9 mouse cellular contexts compared by ENCODE assay signal in the genomic region with DNA sequence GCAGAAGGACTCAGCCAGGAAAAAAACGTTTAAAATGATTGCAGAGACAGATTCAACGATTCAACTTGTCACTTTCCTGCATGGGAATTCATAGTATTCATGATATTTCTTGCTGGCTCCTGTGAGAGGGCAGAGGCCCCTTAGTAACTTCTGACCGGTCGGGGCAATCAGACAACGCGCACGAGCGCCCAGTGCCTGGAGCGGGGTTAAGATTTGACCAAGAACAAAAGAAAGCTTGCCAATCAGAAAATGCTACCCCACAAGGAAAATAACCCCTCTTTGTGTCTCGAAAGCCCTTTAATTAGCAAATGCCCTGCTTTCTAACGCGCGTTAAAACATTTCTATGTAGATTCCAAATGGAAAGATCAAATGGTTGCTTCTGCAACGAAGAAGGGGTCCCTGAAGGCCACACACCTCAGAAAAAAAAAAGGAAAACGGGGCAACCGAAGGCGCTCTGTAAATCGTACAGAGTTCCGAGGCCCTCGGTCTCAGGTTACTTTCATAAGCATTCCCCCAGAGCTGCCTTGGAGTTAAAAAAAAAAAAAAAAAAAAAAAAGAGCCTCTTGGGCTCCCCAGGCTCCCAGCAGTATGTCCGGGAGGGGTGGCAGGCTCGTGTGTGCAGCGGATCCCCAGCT. TPM values are rescaled to one million over a fixed set of nuclear protein-coding genes. Genes with fewer than 3 reads are reported as not detected.
DNase-seq lines count a peak whose midpoint lies in the region; ATAC-seq lines count a peak whose summit lies in the region.
"Had no signal": no experiment of that assay in that cellular context is flagged by ENCODE, and none has a peak within 500 bp of the region (broad histone marks: within the 10 kb centered on the region; RNA-seq: fewer than 3 reads in every experiment).

No protein-coding gene starts in this region.

- WGBS in heart, embryonic 16.5 days = 8% methylated on average over 23 of the region's 23 CpGs
- WGBS in limb, embryonic 13.5 days = under 1% methylated on average over 23 of the region's 23 CpGs
- WGBS in neural tube, embryonic 15.5 days = 3% methylated on average over 23 of the region's 23 CpGs

- H3K4me1 ChIP-seq in heart, embryonic 16.5 days (ENCODE audit: control insufficient read depth, insufficient read depth, low read length) = peaks cover 14% of the 10 kb centered on the region
- peaks cover 37% of the 10 kb centered on the region for H3K4me1 ChIP-seq in limb, embryonic 13.5 days
- H3K4me1 ChIP-seq in neural tube, embryonic 15.5 days = peaks cover 46% of the 10 kb centered on the region

- intact Hi-C loops in heart, postnatal 14 days (cut with DNase I) = loop anchor here (5.0 kb wide), 1 partner anchor 244 kb away; a partner anchor contains a TSS

- DNase-seq in heart, adult 11 months = peak; percentile 89
- DNase-seq in heart, postnatal 14 days = no peak
- DNase-seq in adipocyte (ENCODE audit: low spot score) = peak; percentile 25
- DNase-seq in gastrocnemius, postnatal 25 days = no peak
- DNase-seq in layer of hippocampus, postnatal 14 days (ENCODE audit: low spot score in 2 of 2) = no peak

- H3K27me3 ChIP-seq in heart, embryonic 16.5 days (ENCODE audit: control insufficient read depth, insufficient read depth, low read length) = peaks cover 12% of the 10 kb centered on the region
- no peaks in the 10 kb centered on the region for H3K27me3 ChIP-seq in limb, embryonic 13.5 days
- peaks cover 2% of the 10 kb centered on the region; the same call in 1 of the 2 replicates for H3K27me3 ChIP-seq in neural tube, embryonic 15.5 days (replicated peaks)
- H3K27me3 ChIP-seq: Patski had no signal

- no peaks in the 10 kb centered on the region for H3K9me3 ChIP-seq in heart, embryonic 16.5 days (replicated peaks; ENCODE audit: control insufficient read depth, low read length)
- H3K9me3 ChIP-seq in limb, embryonic 13.5 days = no peaks in the 10 kb centered on the region
- H3K9me3 ChIP-seq in neural tube, embryonic 15.5 days (replicated peaks) = no peaks in the 10 kb centered on the region

- peak overlapping the region; percentile 98 for H3K4me2 ChIP-seq in heart, embryonic 16.5 days (ENCODE audit: low read depth, low read length)
- H3K4me2 ChIP-seq in limb, embryonic 13.5 days (replicated peaks) = peak overlapping the region; percentile 74
- peak overlapping the region; percentile 95 for H3K4me2 ChIP-seq in neural tube, embryonic 15.5 days

- peak overlapping the region; percentile 92 for H3K27ac ChIP-seq in heart, embryonic 16.5 days (ENCODE audit: low read length)
- H3K27ac ChIP-seq in limb, embryonic 13.5 days = peak overlapping the region; percentile 99
- peak overlapping the region; percentile 82 for H3K27ac ChIP-seq in neural tube, embryonic 15.5 days (replicated peaks)

- no peak for ATAC-seq in heart, embryonic 16.5 days (replicated peaks; ENCODE audit: extremely low read depth, insufficient read depth, low FRiP score)
- ATAC-seq in limb, embryonic 13.5 days (ENCODE audit: low FRiP score, low read depth) = no peak
- no peak for ATAC-seq in neural tube, embryonic 15.5 days (ENCODE audit: low FRiP score)

- no peaks in the 10 kb centered on the region for H3K36me3 ChIP-seq in heart, embryonic 16.5 days (ENCODE audit: control insufficient read depth, insufficient read depth)
- H3K36me3 ChIP-seq in limb, embryonic 13.5 days = 0 out of 2 replicates have a peak, but pooled peaks cover 6% of the 10 kb centered on the region
- H3K36me3 ChIP-seq in neural tube, embryonic 15.5 days = no peaks in the 10 kb centered on the region

- H3K9ac ChIP-seq in heart, embryonic 16.5 days (ENCODE audit: low read length) = peak overlapping the region; percentile 76
- peak overlapping the region; percentile 72 for H3K9ac ChIP-seq in limb, embryonic 13.5 days
- H3K9ac ChIP-seq in neural tube, embryonic 15.5 days (replicated peaks) = peak overlapping the region; percentile 18; the same call in 1 of the 2 replicates

- H3K4me3 ChIP-seq in heart, embryonic 16.5 days (ENCODE audit: low read length) = peak overlapping the region; percentile 79
- H3K4me3 ChIP-seq in limb, embryonic 13.5 days = peak overlapping the region; percentile 93
- H3K4me3 ChIP-seq in neural tube, embryonic 15.5 days (replicated peaks) = peak overlapping the region; percentile 61

RNA-seq across cellular contexts. Expression of a gene that starts 1.3 kb away (rescaled TPM):
- total RNA-seq in heart, postnatal 14 days (2021) = 1 to 10 TPM; 4.7 to 6.4 TPM
- 2.9 and 3.2 TPM in 2 replicates for polyA plus RNA-seq in heart, embryonic 16.5 days (2015; fragmentation: Nextera tagmentation; extraction: Ambion mirVana)
- 12.8 and 13.4 TPM in 2 replicates for polyA plus RNA-seq in limb, embryonic 13.5 days (2015; fragmentation: Nextera tagmentation; extraction: Ambion mirVana)
- polyA plus RNA-seq in neural tube, embryonic 15.5 days (2015; fragmentation: Nextera tagmentation; extraction: Ambion mirVana) = 3.5 and 4.5 TPM in 2 replicates
- total RNA-seq in gastrocnemius, postnatal 25 days (2021) = 10 to 100 TPM; 17.3 to 24.8 TPM
- 1 to 10 TPM; 4.7 to 7.0 TPM for total RNA-seq in layer of hippocampus, postnatal 14 days (2021)

RNA-seq across cellular contexts. Expression of a gene that starts 35.1 kb away (rescaled TPM):
- total RNA-seq in heart, postnatal 14 days (2021) = under 1 TPM; 0.29 to 0.79 TPM
- 0.10 and 0.41 TPM in 2 replicates for polyA plus RNA-seq in heart, embryonic 16.5 days (2015; fragmentation: Nextera tagmentation; extraction: Ambion mirVana)
- polyA plus RNA-seq in limb, embryonic 13.5 days (2015; fragmentation: Nextera tagmentation; extraction: Ambion mirVana) = 0.45 and 1.4 TPM in 2 replicates
- 9.6 and 10.0 TPM in 2 replicates for polyA plus RNA-seq in neural tube, embryonic 15.5 days (2015; fragmentation: Nextera tagmentation; extraction: Ambion mirVana)
- under 1 TPM; 0.21 to 0.23 TPM for total RNA-seq in gastrocnemius, postnatal 25 days (2021)
- 10 to 100 TPM; 10.2 to 11.5 TPM for total RNA-seq in layer of hippocampus, postnatal 14 days (2021)

Comparison
In these comparisons a context has a peak if more than half of its experiments do, and no peak if none do; other contexts are left out.
1. DNase-seq: peak in heart, adult 11 months (single experiment) and adipocyte (single experiment); none in heart, postnatal 14 days (0 of 2), gastrocnemius, postnatal 25 days (single experiment) and layer of hippocampus, postnatal 14 days (0 of 2).
2. H3K9ac ChIP-seq: peak in every context shown above with its lines; median percentile 76 in heart, embryonic 16.5 days; 72 in limb, embryonic 13.5 days; 18 in neural tube, embryonic 15.5 days.
3. RNA of a gene that starts 35.1 kb away (total RNA-seq): 10.2 to 11.5 TPM in layer of hippocampus, postnatal 14 days; 0.29 to 0.79 TPM in heart, postnatal 14 days and 0.21 to 0.23 TPM in gastrocnemius, postnatal 25 days; every median in the first group is over 4 times any median in the second.
4. Peak in every context shown above with its lines, with median percentiles within 50 percentile points of each other: H3K27ac ChIP-seq, H3K4me2 ChIP-seq and H3K4me3 ChIP-seq.